Mouse (Mus musculus): Measurements from ENCODE around the gene Mgat5b. TPM values are rescaled to one million over a fixed set of nuclear protein-coding genes. Genes with fewer than 3 reads are reported as not detected.
"Not testable (repeated sequence)": the region's sequence is repeated elsewhere in the genome, so short reads cannot be mapped to it uniquely, and the experiment has no call there.

Mgat5b gene
- not detected in 2 replicates for total RNA-seq (2017)

DNA sequence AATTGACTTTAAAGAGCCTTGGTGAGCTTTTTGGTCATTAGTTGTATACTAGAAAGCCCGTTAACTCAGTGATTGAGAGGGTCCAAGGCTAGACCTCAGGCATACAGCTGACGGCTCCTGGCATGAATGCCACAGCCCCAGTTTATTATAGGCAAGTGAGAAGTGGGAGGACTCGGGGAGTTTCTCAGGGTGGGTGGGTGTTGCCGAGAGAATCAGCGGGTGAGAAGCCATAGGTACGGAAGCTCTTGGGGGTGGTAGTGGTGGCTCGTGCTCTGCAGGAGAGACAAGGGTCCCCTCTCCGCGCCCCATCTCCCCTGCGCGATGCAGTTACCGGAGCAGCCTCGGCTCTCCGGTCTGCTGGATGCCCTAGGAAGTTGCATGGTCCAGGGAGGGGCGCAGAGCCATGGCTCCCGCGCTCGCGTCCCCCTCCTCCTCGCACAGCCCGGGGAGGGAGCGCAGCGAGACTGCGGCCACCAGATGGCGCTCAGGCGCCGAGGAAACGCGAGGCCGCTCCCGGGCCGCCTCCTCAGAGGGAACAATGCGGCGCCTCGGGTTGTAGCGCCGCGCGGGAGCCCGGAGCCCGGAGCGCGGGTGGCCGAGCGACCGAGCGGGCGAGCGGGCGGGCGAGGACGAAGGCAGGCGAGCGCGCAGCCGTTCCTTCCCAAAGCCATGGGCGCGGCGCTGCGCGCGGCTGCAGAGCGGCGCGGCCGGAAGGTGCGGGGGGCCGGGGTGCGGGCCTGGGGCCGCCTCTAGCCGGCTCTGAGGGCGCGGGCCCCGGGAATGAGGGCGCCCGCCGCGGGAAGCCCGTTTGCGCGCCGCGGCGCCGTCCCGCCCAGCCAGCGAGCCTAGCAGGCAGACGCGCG, at the start of gene Mgat5b:
Mgat5b (plus strand) TSS at position 541 of the 863 bp plus-strand sequence.
- peak; percentile 51 to 61; a peak in 2 of 4 replicates for ATAC-seq (replicated peaks in 1 of 2; ENCODE audit: insufficient read depth in 1 of 2, low FRiP score in 2 of 2, low TSS enrichment in 1 of 2, low read depth in 1 of 2, poor library complexity in 2 of 2, severe bottlenecking in 2 of 2)

GRCm38 (mm10) chr11:116869223-116869622, 49.4 kb upstream of the Mgat5b start:
- no peak for ATAC-seq (replicated peaks in 1 of 2; ENCODE audit: insufficient read depth in 1 of 2, low FRiP score in 2 of 2, low TSS enrichment in 1 of 2, low read depth in 1 of 2, poor library complexity in 2 of 2, severe bottlenecking in 2 of 2)

DNA sequence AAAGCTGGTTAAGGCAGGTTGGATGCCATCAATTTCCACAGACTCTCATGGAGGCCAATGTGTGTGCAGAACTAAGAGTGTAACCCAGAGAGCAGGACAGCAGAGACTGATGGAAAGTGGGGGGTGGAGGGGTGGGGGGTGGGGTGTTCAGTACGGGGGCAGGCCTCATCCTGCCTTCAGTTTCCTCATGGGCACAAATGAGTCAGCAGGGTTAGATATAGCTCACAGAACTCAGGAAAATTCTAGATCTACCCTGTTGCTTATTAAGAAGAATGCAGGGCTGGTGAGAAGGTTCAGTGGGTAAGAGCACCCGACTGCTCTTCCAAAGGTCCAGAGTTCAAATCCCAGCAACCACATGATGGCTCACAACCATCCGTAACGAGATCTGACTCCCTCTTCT, 49.0 kb upstream of the Mgat5b start:
- no peak for ATAC-seq (replicated peaks in 1 of 2; ENCODE audit: insufficient read depth in 1 of 2, low FRiP score in 2 of 2, low TSS enrichment in 1 of 2, low read depth in 1 of 2, poor library complexity in 2 of 2, severe bottlenecking in 2 of 2)

DNA sequence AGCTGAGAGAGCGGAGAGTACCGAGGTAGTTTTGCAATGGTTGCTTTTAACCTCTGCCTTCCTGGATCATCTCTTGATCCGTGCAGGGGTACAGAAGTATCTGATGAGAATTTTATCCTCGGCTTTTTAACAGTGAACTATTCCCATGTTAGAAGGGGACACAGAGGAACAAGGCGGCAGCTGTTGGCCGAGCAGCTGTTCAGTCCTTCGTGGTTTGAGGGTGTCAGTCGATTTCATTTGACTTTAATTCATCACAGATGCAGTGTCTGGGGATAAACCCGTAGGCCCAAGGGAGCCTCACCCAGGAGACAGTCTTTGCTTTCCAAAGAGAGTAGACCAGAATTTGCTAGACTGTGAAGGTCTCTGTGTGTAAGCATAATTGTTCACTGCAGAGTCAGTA, 47.1 kb upstream of the Mgat5b start:
- no peak for ATAC-seq (replicated peaks in 1 of 2; ENCODE audit: insufficient read depth in 1 of 2, low FRiP score in 2 of 2, low TSS enrichment in 1 of 2, low read depth in 1 of 2, poor library complexity in 2 of 2, severe bottlenecking in 2 of 2)

GRCm38 (mm10) chr11:116873987-116874386, 44.7 kb upstream of the Mgat5b start:
- ATAC-seq (replicated peaks in 1 of 2; ENCODE audit: insufficient read depth in 1 of 2, low FRiP score in 2 of 2, low TSS enrichment in 1 of 2, low read depth in 1 of 2, poor library complexity in 2 of 2, severe bottlenecking in 2 of 2), result no peak

- ATAC-seq (replicated peaks in 1 of 2; ENCODE audit: insufficient read depth in 1 of 2, low FRiP score in 2 of 2, low TSS enrichment in 1 of 2, low read depth in 1 of 2, poor library complexity in 2 of 2, severe bottlenecking in 2 of 2), result no peak
Observed at GRCm38 (mm10) chr11:116878454-116878853, 40.2 kb upstream of the Mgat5b start.

DNA sequence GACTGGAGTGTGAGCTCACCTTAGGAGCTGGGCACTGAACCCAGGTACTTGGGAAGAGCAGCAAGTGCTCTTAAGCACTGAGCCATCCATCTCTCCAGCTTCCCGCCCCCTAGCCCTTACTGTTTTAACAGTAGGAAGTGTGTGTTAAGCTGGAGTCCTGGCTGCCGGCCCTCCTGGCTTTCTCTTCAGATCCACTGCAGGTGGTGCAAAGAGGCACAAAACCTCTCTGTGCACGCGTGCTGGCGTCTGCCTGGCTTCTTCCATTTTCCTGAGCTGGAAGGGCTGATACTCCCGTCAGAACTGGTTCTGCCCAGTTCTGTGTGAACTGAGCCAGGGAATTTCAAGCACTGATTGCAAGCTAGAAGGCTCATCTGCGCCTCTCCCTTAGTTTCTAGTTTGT, 37.8 kb upstream of the Mgat5b start:
- ATAC-seq (replicated peaks in 1 of 2; ENCODE audit: insufficient read depth in 1 of 2, low FRiP score in 2 of 2, low TSS enrichment in 1 of 2, low read depth in 1 of 2, poor library complexity in 2 of 2, severe bottlenecking in 2 of 2), result no peak

GRCm38 (mm10) chr11:116881440-116881839, 37.2 kb upstream of the Mgat5b start:
- ATAC-seq (replicated peaks in 1 of 2; ENCODE audit: insufficient read depth in 1 of 2, low FRiP score in 2 of 2, low TSS enrichment in 1 of 2, low read depth in 1 of 2, poor library complexity in 2 of 2, severe bottlenecking in 2 of 2), result no peak

DNA sequence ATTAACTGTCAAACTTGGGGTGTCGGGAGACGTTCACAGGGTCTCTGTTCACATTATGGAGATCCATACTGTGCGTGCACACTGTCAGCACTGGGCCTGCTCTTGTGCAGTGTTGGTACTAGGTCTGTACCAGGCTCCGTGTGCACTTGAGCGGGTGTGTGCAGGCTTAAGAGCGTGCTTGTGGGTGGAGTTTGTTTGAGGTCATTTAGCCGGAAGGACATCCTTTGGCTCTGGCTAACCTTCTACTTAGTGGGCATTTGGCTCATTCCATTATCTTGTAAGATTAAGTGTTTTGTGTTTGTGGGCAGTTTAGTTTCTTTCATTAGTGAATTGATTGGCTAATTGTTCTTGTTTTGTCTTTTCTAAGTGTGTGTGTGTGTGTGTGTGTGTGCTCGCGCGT, 36.2 kb upstream of the Mgat5b start:
- ATAC-seq (replicated peaks in 1 of 2; ENCODE audit: insufficient read depth in 1 of 2, low FRiP score in 2 of 2, low TSS enrichment in 1 of 2, low read depth in 1 of 2, poor library complexity in 2 of 2, severe bottlenecking in 2 of 2), result no peak

- ATAC-seq (replicated peaks in 1 of 2; ENCODE audit: insufficient read depth in 1 of 2, low FRiP score in 2 of 2, low TSS enrichment in 1 of 2, low read depth in 1 of 2, poor library complexity in 2 of 2, severe bottlenecking in 2 of 2), result no peak
Observed at GRCm38 (mm10) chr11:116884061-116884460, 34.6 kb upstream of the Mgat5b start.

- ATAC-seq (replicated peaks in 1 of 2; ENCODE audit: insufficient read depth in 1 of 2, low FRiP score in 2 of 2, low TSS enrichment in 1 of 2, low read depth in 1 of 2, poor library complexity in 2 of 2, severe bottlenecking in 2 of 2), result peak; percentile 75 to 83
Observed at GRCm38 (mm10) chr11:116885275-116886151, 33.1 kb upstream of the Mgat5b start.

- ATAC-seq (replicated peaks in 1 of 2; ENCODE audit: insufficient read depth in 1 of 2, low FRiP score in 2 of 2, low TSS enrichment in 1 of 2, low read depth in 1 of 2, poor library complexity in 2 of 2, severe bottlenecking in 2 of 2), result no peak
Observed at GRCm38 (mm10) chr11:116887136-116887535, 31.5 kb upstream of the Mgat5b start.

DNA sequence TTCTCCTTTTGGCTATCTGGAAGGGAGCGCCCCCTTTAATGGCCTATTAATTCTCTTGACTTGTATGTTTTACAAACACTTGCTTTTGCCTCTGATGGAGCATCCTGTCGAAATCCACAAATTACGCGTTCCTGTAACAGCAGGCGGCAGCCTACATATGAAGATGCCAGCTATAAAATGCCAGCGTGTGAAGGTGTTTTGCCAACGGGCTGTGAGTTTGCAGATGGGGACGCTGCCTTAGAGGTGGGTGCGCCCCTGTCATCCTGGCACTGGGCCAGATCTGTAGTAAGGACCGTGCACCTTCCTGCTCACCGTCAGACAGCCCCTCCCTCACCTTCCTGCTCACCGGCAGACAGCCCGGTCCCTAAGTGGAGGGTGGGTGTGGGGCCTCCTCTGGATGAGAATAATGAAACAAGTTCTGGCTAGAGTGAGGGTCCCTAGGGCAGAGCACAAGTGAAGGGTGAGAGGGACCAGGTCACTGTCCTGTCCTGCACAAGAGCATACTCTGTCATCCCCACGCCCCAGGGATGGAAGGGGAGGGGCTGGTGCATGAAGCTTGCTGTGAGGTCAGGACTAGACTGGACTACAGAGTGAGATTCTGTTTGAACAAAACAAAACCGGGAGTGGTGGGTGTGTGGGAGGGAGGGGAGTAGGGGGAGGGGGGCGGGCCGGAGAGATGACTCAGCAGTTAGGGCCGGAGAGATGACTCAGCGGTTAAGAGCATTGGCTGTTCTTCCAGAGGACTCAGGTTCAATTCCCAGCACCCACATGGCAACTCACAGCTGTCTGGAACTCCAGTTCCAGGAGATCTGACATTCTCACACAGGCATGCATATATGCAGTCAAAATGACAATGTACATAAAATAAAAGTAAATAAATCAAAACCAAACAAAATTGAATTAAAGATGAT, 24.9 kb upstream of the Mgat5b start:
- no peak for ATAC-seq (replicated peaks in 1 of 2; ENCODE audit: insufficient read depth in 1 of 2, low FRiP score in 2 of 2, low TSS enrichment in 1 of 2, low read depth in 1 of 2, poor library complexity in 2 of 2, severe bottlenecking in 2 of 2)

- ATAC-seq (replicated peaks in 1 of 2; ENCODE audit: insufficient read depth in 1 of 2, low FRiP score in 2 of 2, low TSS enrichment in 1 of 2, low read depth in 1 of 2, poor library complexity in 2 of 2, severe bottlenecking in 2 of 2), result no peak
Observed at GRCm38 (mm10) chr11:116895402-116895801, 23.3 kb upstream of the Mgat5b start.

- no peak for ATAC-seq (replicated peaks in 1 of 2; ENCODE audit: insufficient read depth in 1 of 2, low FRiP score in 2 of 2, low TSS enrichment in 1 of 2, low read depth in 1 of 2, poor library complexity in 2 of 2, severe bottlenecking in 2 of 2)
Observed at GRCm38 (mm10) chr11:116899247-116899646, 19.4 kb upstream of the Mgat5b start.

GRCm38 (mm10) chr11:116902588-116902987, 16.1 kb upstream of the Mgat5b start:
- ATAC-seq (replicated peaks in 1 of 2; ENCODE audit: insufficient read depth in 1 of 2, low FRiP score in 2 of 2, low TSS enrichment in 1 of 2, low read depth in 1 of 2, poor library complexity in 2 of 2, severe bottlenecking in 2 of 2), result not testable (repeated sequence)

DNA sequence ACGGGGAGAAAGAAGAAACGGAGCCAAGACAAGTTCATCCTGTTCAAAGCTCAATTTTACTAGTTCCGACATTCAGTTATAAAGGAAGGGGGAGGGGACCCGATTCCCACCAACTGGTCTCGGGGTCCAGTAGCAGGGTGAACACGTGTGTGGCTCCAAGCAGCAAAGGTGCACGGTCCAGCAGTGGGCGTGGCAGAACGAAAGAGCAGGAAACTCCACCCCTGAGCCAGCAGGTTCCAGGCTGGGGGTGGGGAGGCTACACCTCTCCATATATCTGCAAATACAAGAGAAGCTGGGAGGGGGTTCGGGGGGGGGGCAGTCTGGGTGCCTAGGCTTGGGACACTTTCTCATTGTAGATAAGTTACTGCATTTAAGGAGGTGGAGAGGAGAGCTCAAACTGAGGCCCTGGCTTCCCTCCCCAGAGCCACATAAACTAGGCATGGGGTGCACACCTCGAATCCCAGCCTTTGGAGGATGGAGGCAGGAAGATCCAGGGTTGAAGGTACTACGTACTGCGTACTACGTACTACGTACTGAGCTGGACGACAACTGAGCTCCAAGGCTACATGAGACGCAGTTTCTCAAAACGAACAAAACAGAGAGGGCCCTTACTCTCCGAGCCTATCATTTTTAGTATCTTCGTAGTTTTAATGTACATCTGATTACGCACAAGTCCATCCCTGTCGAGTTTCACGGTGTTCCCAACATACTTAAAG, 12.8 kb upstream of the Mgat5b start:
- ATAC-seq (replicated peaks in 1 of 2; ENCODE audit: insufficient read depth in 1 of 2, low FRiP score in 2 of 2, low TSS enrichment in 1 of 2, low read depth in 1 of 2, poor library complexity in 2 of 2, severe bottlenecking in 2 of 2), result no peak
